ENCODE assay signal across 22 mouse cellular contexts in the genomic region with DNA sequence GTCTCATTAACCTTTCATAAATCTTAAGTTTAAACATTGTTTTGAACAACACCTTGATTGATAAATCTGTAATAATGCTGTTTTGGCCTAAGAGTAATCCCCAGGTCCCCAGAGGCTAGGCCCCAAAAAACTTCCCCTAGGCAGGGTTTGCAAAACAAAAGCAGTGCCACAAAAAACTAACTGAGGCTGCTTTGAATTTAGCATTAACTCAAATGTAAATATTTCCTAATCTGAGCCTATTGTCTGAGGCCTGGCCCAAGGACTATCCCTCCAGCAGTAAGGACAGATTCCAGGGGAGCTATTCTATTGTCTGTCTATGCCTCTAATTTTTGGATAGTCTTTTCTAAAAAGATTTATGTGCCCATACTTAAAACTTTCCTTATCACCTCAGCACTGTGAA.
DNase-seq lines count a peak whose midpoint lies in the region; TF ChIP-seq lines count a peak whose summit lies in the region.
"Had no signal": no experiment of that assay in that cellular context is flagged by ENCODE, and none has a peak within 500 bp of the region (broad histone marks: within the 10 kb centered on the region; RNA-seq: fewer than 3 reads in every experiment).

No protein-coding gene starts in this region.

- H3K36me3 ChIP-seq in heart, adult 2 months (ENCODE audit: control insufficient read depth, insufficient read depth, low read length): no peaks in the 10 kb centered on the region
- H3K36me3 ChIP-seq: embryonic facial prominence, embryonic 10.5 days; embryonic facial prominence, embryonic 12.5 days; forebrain, embryonic 15.5 days; G1E had no signal

- DNase-seq in ES-CJ7 (ENCODE audit: low read depth, low spot score): peak; percentile 80
- DNase-seq in R1 (ENCODE audit: low read depth, low spot score): peak; percentile 88
- DNase-seq in ZHBTc4 (ENCODE audit: low read depth, low spot score): peak; percentile 67
- DNase-seq in right cerebral cortex, adult 2 months (ENCODE audit: low spot score in 2 of 2): no peak
- DNase-seq in heart, adult 2 months: no peak
- DNase-seq: adrenal gland, adult 2 months; adrenal gland, postnatal 10 days; adrenal gland, postnatal 25 days; B cell, adult 2 months; cerebellum, adult 11-12 months; cerebellum, adult 2 months; cerebellum, adult 9-10 months; cerebellum, postnatal 10 days; cerebellum, postnatal 25 days; forebrain, postnatal 0 days had no signal

- no peaks in the 10 kb centered on the region for H3K79me2 ChIP-seq in heart, adult 2 months (replicated peaks; ENCODE audit: control insufficient read depth, insufficient read depth, low read length)

- TF ChIP-seq CTCF in heart, adult 2 months (IDR thresholded peaks at IDR 0.05): no peak

- intact Hi-C loops in heart, adult 2 months (cut with DNase I): no loop called here

- H3K27me3 ChIP-seq in heart, adult 2 months (ENCODE audit: control insufficient read depth, insufficient read depth, low read length): no peaks in the 10 kb centered on the region
- H3K27me3 ChIP-seq: CH12.LX; embryonic facial prominence, embryonic 12.5 days; forebrain, embryonic 13.5 days; forebrain, embryonic 15.5 days; Patski had no signal

- no peak for TF ChIP-seq POLR2A in heart, adult 2 months (IDR thresholded peaks at IDR 0.05; ENCODE audit: insufficient read depth, low read depth, low read length)

- H3K4me1 ChIP-seq in heart, adult 2 months (ENCODE audit: control insufficient read depth, insufficient read depth, low read length): no peaks in the 10 kb centered on the region
- H3K4me1 ChIP-seq: embryonic facial prominence, embryonic 10.5 days; embryonic facial prominence, embryonic 12.5 days; forebrain, embryonic 13.5 days; forebrain, embryonic 15.5 days had no signal

- H3K27ac ChIP-seq in heart, adult 2 months: no peak overlapping the region
- H3K27ac ChIP-seq: embryonic facial prominence, embryonic 10.5 days; embryonic facial prominence, embryonic 12.5 days; forebrain, embryonic 13.5 days; forebrain, embryonic 15.5 days had no signal

- H3K4me3 ChIP-seq in heart, adult 2 months: no peak overlapping the region
- H3K4me3 ChIP-seq: embryonic facial prominence, embryonic 10.5 days; embryonic facial prominence, embryonic 12.5 days; forebrain, embryonic 13.5 days; forebrain, embryonic 15.5 days had no signal

- H3K9ac ChIP-seq in heart, adult 2 months (ENCODE audit: low read depth, low read length): no peak overlapping the region
- H3K9ac ChIP-seq: embryonic facial prominence, embryonic 12.5 days; forebrain, embryonic 13.5 days; forebrain, embryonic 15.5 days; forebrain, postnatal 0 days had no signal

- no peak for TF ChIP-seq EP300 in heart, adult 2 months (IDR thresholded peaks at IDR 0.05; ENCODE audit: insufficient read depth, low read depth, low read length)

Comparison
In these comparisons a context has a peak if more than half of its experiments do, and no peak if none do; other contexts are left out.
1. DNase-seq: peak in ES-CJ7 (single experiment), R1 (single experiment) and ZHBTc4 (single experiment); none in right cerebral cortex, adult 2 months (0 of 2) and heart, adult 2 months (0 of 2).